Mouse (Mus musculus) embryonic facial prominence, embryonic 13.5 days (tissue): Measurements from ENCODE around the gene Nphs2. TPM values are rescaled to one million over a fixed set of nuclear protein-coding genes. Genes with fewer than 3 reads are reported as not detected.
"Not testable (repeated sequence)": the region's sequence is repeated elsewhere in the genome, so short reads cannot be mapped to it uniquely, and the experiment has no call there.

ENCODE experiments used
- ATAC-seq: fragments of 200-750 bp; cut with Nextera tagmentation; 2 replicates; pipeline ENCODE4 v1.8.0; 2017; ENCODE audit warnings: low read depth; ENCODE audit not compliant: insufficient number of reproducible peaks, insufficient read depth, low FRiP score, low TSS enrichment
- H3K27ac ChIP-seq: fragments of 300-500 bp; sonication (generic); 2 replicates; pipeline ENCODE4 v1.5.1; 2015; ENCODE audit warnings: moderate library complexity, mild to moderate bottlenecking, inconsistent platforms
- H3K27me3 ChIP-seq: fragments of 300-500 bp; sonication (generic); 2 replicates; pipeline ENCODE4 v1.6.1; 2015; ENCODE audit warnings: mild to moderate bottlenecking, inconsistent platforms
- H3K36me3 ChIP-seq: fragments of 300-500 bp; sonication (generic); 2 replicates; pipeline ENCODE4 v1.6.1; 2015; ENCODE audit warnings: mild to moderate bottlenecking, inconsistent platforms
- H3K4me1 ChIP-seq: fragments of 300-500 bp; sonication (generic); 2 replicates; pipeline ENCODE4 v1.6.1; 2015; ENCODE audit warnings: inconsistent platforms
- H3K4me2 ChIP-seq: fragments of 300-500 bp; sonication (generic); 2 replicates; pipeline ENCODE4 v1.6.1; 2015; ENCODE audit warnings: moderate library complexity, mild to moderate bottlenecking, inconsistent platforms
- H3K4me3 ChIP-seq: fragments of 300-500 bp; sonication (generic); 2 replicates; pipeline ENCODE4 v1.5.1; 2015; ENCODE audit warnings: mild to moderate bottlenecking, inconsistent platforms
- H3K9ac ChIP-seq: fragments of 300-500 bp; sonication (generic); 2 replicates; pipeline ENCODE4 v1.6.1; 2015; ENCODE audit warnings: mild to moderate bottlenecking, inconsistent platforms
- H3K9me3 ChIP-seq: fragments of 300-500 bp; sonication (generic); 2 replicates; pipeline ENCODE4 v1.6.1; 2016; ENCODE audit warnings: inconsistent platforms
- WGBS: fragments of 180-500 bp; shearing (Covaris S2); methylation state at CpG from one replicate; pipeline ENCODE4 v1.1.7; 2015; ENCODE audit warnings: mixed read lengths; 5-methylcytosine and 5-hydroxymethylcytosine counted together
- polyA plus RNA-seq: library from polyadenylated mRNA; unstranded; fragments of >200 nt; fragmentation: Nextera tagmentation; extraction: Ambion mirVana; gene quantifications from 2 replicates; pipeline ENCODE4 v1.2.1, GENCODE M21; 2015

The Nphs2 gene
- polyA plus RNA-seq: not detected in 2 replicates

- H3K27ac ChIP-seq: no peak within 1 kb of the TSS
- peaks cover 63% of the 10 kb centered on the region for H3K27me3 ChIP-seq
- ATAC-seq: no peak
- no peaks in the 10 kb centered on the region for H3K9me3 ChIP-seq
- peak within 1 kb of the TSS; percentile 57 for H3K9ac ChIP-seq
- peak within 1 kb of the TSS; percentile 56 for H3K4me2 ChIP-seq
- peaks cover 5% of the 10 kb centered on the region for H3K4me1 ChIP-seq
- H3K36me3 ChIP-seq: no peaks in the 10 kb centered on the region
- WGBS: 2% methylated on average over 29 of the region's 29 CpGs
- H3K4me3 ChIP-seq: peak within 1 kb of the TSS; percentile 29
These were observed at the start of gene Nphs2 for GRCm38 (mm10) chr1:156310630-156311029. TSS of gene Nphs2 (plus strand) at chr1:156310727.

- WGBS: 51% methylated on average over 2 of the region's 2 CpGs
- Histone ChIP-seq H3K9me3 (no peaks in the 10 kb centered on the region), H3K36me3 (no peaks in the 10 kb centered on the region), H3K4me2 (no peak overlapping the region), H3K4me1 (no peaks in the 10 kb centered on the region), H3K27ac (no peak overlapping the region), H3K4me3 (no peak overlapping the region), H3K27me3 (no peaks in the 10 kb centered on the region; the same call in 1 of the 2 replicates), H3K9ac (no peak overlapping the region)
- ATAC-seq: no peak
These were observed 47.2 kb upstream of the Nphs2 start for GRCm38 (mm10) chr1:156263352-156263751.

- Histone ChIP-seq H3K4me2 (no peak overlapping the region), H3K9me3 (no peaks in the 10 kb centered on the region), H3K27me3 (no peaks in the 10 kb centered on the region; the same call in 1 of the 2 replicates), H3K9ac (no peak overlapping the region), H3K4me1 (no peaks in the 10 kb centered on the region), H3K27ac (no peak overlapping the region), H3K4me3 (no peak overlapping the region), H3K36me3 (no peaks in the 10 kb centered on the region)
- 81% methylated on average over 8 of the region's 8 CpGs for WGBS
- no peak for ATAC-seq
These were observed 46.6 kb upstream of the Nphs2 start for GRCm38 (mm10) chr1:156263946-156264345.

- H3K4me2 ChIP-seq, H3K4me3 ChIP-seq, H3K36me3 ChIP-seq, H3K9ac ChIP-seq, H3K27me3 ChIP-seq, ATAC-seq, H3K27ac ChIP-seq, H3K4me1 ChIP-seq, H3K9me3 ChIP-seq: not testable (repeated sequence)
- WGBS: 28% methylated on average over 3 of the region's 3 CpGs
These were observed 42.0 kb upstream of the Nphs2 start for GRCm38 (mm10) chr1:156268546-156268945.

GRCm38 (mm10) chr1:156270471-156270870, 40.1 kb upstream of the Nphs2 start:
- H3K9ac ChIP-seq: no peak overlapping the region
- no peaks in the 10 kb centered on the region for H3K9me3 ChIP-seq
- H3K27me3 ChIP-seq: no peaks in the 10 kb centered on the region
- ATAC-seq: no peak
- no peaks in the 10 kb centered on the region; the same call in 1 of the 2 replicates for H3K4me1 ChIP-seq
- H3K27ac ChIP-seq: no peak overlapping the region
- no peak overlapping the region for H3K4me3 ChIP-seq
- no peaks in the 10 kb centered on the region for H3K36me3 ChIP-seq
- WGBS: 81% methylated on average over 9 of the region's 9 CpGs
- H3K4me2 ChIP-seq: no peak overlapping the region

- no peak overlapping the region for H3K27ac ChIP-seq
- 27% methylated on average over 5 of the region's 5 CpGs for whole genome bisulfite sequencing
These were observed 38.9 kb upstream of the Nphs2 start for GRCm38 (mm10) chr1:156271654-156272053.

GRCm38 (mm10) chr1:156273647-156274046, 36.9 kb upstream of the Nphs2 start:
- Histone ChIP-seq H3K36me3 (no peaks in the 10 kb centered on the region), H3K4me2 (no peak overlapping the region), H3K4me1 (no peaks in the 10 kb centered on the region; the same call in 1 of the 2 replicates), H3K4me3 (no peak overlapping the region), H3K9me3 (no peaks in the 10 kb centered on the region), H3K27me3 (no peaks in the 10 kb centered on the region), H3K27ac (no peak overlapping the region), H3K9ac (no peak overlapping the region)
- no peak for ATAC-seq
- 56% methylated on average over 7 of the region's 7 CpGs for WGBS

More at GRCm38 (mm10) chr1:156271654-156272053, 38.9 kb upstream of the Nphs2 start:
- Histone ChIP-seq H3K4me2 (no peak overlapping the region), H3K4me1 (no peaks in the 10 kb centered on the region; the same call in 1 of the 2 replicates), H3K27me3 (no peaks in the 10 kb centered on the region), H3K9me3 (no peaks in the 10 kb centered on the region), H3K4me3 (no peak overlapping the region), H3K36me3 (no peaks in the 10 kb centered on the region), H3K9ac (no peak overlapping the region)
- no peak for ATAC-seq

- Histone ChIP-seq H3K36me3 (no peaks in the 10 kb centered on the region), H3K4me1 (no peaks in the 10 kb centered on the region), H3K9ac (no peak overlapping the region), H3K27me3 (no peaks in the 10 kb centered on the region), H3K4me2 (no peak overlapping the region), H3K27ac (no peak overlapping the region), H3K9me3 (no peaks in the 10 kb centered on the region), H3K4me3 (no peak overlapping the region)
- no peak for ATAC-seq
- 80% methylated on average over 7 of the region's 7 CpGs for WGBS
These were observed 30.4 kb upstream of the Nphs2 start for GRCm38 (mm10) chr1:156280131-156280530.

GRCm38 (mm10) chr1:156284207-156284606, 26.3 kb upstream of the Nphs2 start:
- H3K4me3 ChIP-seq: no peak overlapping the region
- H3K4me2 ChIP-seq: no peak overlapping the region
- H3K27me3 ChIP-seq: no peaks in the 10 kb centered on the region
- WGBS: 74% methylated on average over 10 of the region's 10 CpGs
- H3K4me1 ChIP-seq: no peaks in the 10 kb centered on the region
- no peaks in the 10 kb centered on the region for H3K9me3 ChIP-seq
- H3K36me3 ChIP-seq: no peaks in the 10 kb centered on the region
- no peak overlapping the region for H3K9ac ChIP-seq
- no peak overlapping the region for H3K27ac ChIP-seq
- ATAC-seq: no peak

GRCm38 (mm10) chr1:156284851-156285540, 25.5 kb upstream of the Nphs2 start:
- no peaks in the 10 kb centered on the region for H3K9me3 ChIP-seq
- no peak overlapping the region for H3K27ac ChIP-seq
- WGBS: 50% methylated on average over 9 of the region's 9 CpGs
- no peaks in the 10 kb centered on the region for H3K36me3 ChIP-seq
- no peak for ATAC-seq
- no peak overlapping the region for H3K9ac ChIP-seq
- no peaks in the 10 kb centered on the region for H3K4me1 ChIP-seq
- H3K4me2 ChIP-seq: no peak overlapping the region
- H3K27me3 ChIP-seq: no peaks in the 10 kb centered on the region
- no peak overlapping the region for H3K4me3 ChIP-seq

GRCm38 (mm10) chr1:156285541-156285896, 25.0 kb upstream of the Nphs2 start:
- Histone ChIP-seq H3K9ac (no peak overlapping the region), H3K36me3 (no peaks in the 10 kb centered on the region), H3K4me3 (no peak overlapping the region), H3K27me3 (no peaks in the 10 kb centered on the region), H3K4me1 (no peaks in the 10 kb centered on the region), H3K9me3 (no peaks in the 10 kb centered on the region), H3K4me2 (no peak overlapping the region), H3K27ac (no peak overlapping the region)
- no peak for ATAC-seq
- WGBS: 80% methylated on average over 5 of the region's 5 CpGs

GRCm38 (mm10) chr1:156288556-156289221, 21.8 kb upstream of the Nphs2 start:
- H3K9me3 ChIP-seq: no peaks in the 10 kb centered on the region

More at GRCm38 (mm10) chr1:156288556-156289221, 21.8 kb upstream of the Nphs2 start:
- H3K4me1 ChIP-seq: no peaks in the 10 kb centered on the region
- H3K4me2 ChIP-seq: no peak overlapping the region
- no peak overlapping the region for H3K9ac ChIP-seq
- H3K4me3 ChIP-seq: no peak overlapping the region
- 72% methylated on average over 9 of the region's 9 CpGs for WGBS
- H3K27ac ChIP-seq: no peak overlapping the region
- no peaks in the 10 kb centered on the region for H3K27me3 ChIP-seq
- no peaks in the 10 kb centered on the region for H3K36me3 ChIP-seq
- ATAC-seq: no peak
